Mouse (Mus musculus) spleen, adult 2 months (tissue): Measurements from ENCODE around the gene Oaz3.

Source experiments
- CTCF ChIP-seq: fragments of 200-500 bp; IDR thresholded peaks from 2 replicates; pipeline ENCODE4 v1.5.1; 2011; ENCODE audit warnings: mild to moderate bottlenecking, inconsistent platforms; ENCODE audit not compliant: insufficient read depth, insufficient read length, insufficient replicate concordance; ENCODE audit errors: extremely low read depth
- POLR2A ChIP-seq: fragments of 200-500 bp; IDR thresholded peaks from 2 replicates; pipeline ENCODE4 v1.6.1; 2011; ENCODE audit warnings: low read depth, low read length, inconsistent platforms

DNA sequence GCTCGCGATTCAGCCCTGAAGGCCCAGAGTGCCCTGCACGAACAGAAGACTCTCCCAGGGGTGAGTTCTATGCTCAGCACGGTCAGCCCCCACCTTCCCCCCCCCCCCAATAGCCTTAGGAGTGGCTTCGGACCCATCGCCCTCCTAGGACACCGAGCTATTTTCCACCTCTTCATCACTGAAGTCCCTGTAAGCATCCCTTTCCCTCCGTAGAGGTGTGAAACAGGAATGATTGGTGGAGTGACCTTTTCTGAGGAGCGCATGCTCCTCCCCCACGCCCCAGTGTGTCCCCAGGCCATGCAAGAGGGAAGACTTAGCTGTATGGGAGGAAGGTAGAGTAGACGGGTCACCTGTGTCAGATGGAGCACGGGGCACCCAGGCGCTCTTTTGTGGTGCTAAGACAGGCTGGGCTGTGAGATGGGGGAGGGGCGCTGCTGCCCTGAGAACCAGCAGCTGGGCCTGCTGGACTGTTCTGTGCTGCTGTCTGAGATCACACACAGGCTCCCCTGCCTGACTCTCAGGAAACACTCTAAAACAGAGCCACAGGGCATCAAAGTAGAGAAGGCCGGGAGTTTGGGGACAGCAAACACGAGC lies 36.7 kb upstream of the Oaz3 start, which contains the start of gene Riiad1:
- TF ChIP-seq CTCF (no peak), POLR2A (no peak)
